Mouse (Mus musculus) midbrain, postnatal 0 days (tissue): ENCODE measurements around the gene Sumo1. TPM values are rescaled to one million over a fixed set of nuclear protein-coding genes. Genes with fewer than 3 reads are reported as not detected.

Experiments used
- ATAC-seq: fragments of 200-750 bp; cut with Nextera tagmentation; 2 replicates; pipeline ENCODE4 v1.8.0; 2017; ENCODE audit warnings: moderate number of reproducible peaks, mild to moderate bottlenecking, moderate TSS enrichment, moderate library complexity; ENCODE audit not compliant: low FRiP score
- DNase-seq: peaks from one replicate; pipeline ENCODE4 v3.0.0-alpha.2; 2015; ENCODE audit warnings: low spot score
- H3K27ac ChIP-seq: fragments of 300-500 bp; sonication (generic); 2 replicates; pipeline ENCODE4 v1.5.1; 2014; ENCODE audit warnings: low read depth, mild to moderate bottlenecking, low read length, mixed read lengths
- H3K27me3 ChIP-seq: fragments of 300-500 bp; sonication (generic); 2 replicates; pipeline ENCODE4 v1.6.1; 2014; ENCODE audit warnings: low read length, control low read depth, mixed read lengths; ENCODE audit not compliant: insufficient read depth
- H3K36me3 ChIP-seq: fragments of 300-500 bp; sonication (generic); 2 replicates; pipeline ENCODE4 v1.6.1; 2014; ENCODE audit warnings: low read length, control low read depth, mixed read lengths; ENCODE audit not compliant: insufficient read depth
- H3K4me1 ChIP-seq: fragments of 300-500 bp; sonication (generic); 2 replicates; pipeline ENCODE4 v1.6.1; 2014; ENCODE audit warnings: mild to moderate bottlenecking, control low read depth, antibody characterized with exemption, low read length, mixed read lengths; ENCODE audit not compliant: insufficient read depth
- H3K4me2 ChIP-seq: fragments of 300-500 bp; sonication (generic); 2 replicates; pipeline ENCODE4 v1.6.1; 2014; ENCODE audit warnings: low read depth, mild to moderate bottlenecking, low read length, mixed read lengths; ENCODE audit not compliant: poor library complexity, severe bottlenecking
- H3K4me3 ChIP-seq: fragments of 300-500 bp; sonication (generic); 2 replicates; pipeline ENCODE4 v1.5.1; 2014; ENCODE audit warnings: low read depth, mild to moderate bottlenecking, low read length, moderate library complexity
- H3K9ac ChIP-seq: fragments of 300-500 bp; sonication (generic); replicated peaks from 2 replicates; pipeline ENCODE4 v1.6.1; 2014; ENCODE audit warnings: mild to moderate bottlenecking, low read length, moderate library complexity, mixed read lengths; ENCODE audit not compliant: poor library complexity, severe bottlenecking
- H3K9me3 ChIP-seq: fragments of 300-500 bp; sonication (generic); 2 replicates; pipeline ENCODE4 v1.6.1; 2016; ENCODE audit warnings: low read length, control low read depth
- CTCF ChIP-seq: IDR thresholded peaks from 2 replicates; pipeline ENCODE4 v1.5.1; 2016; ENCODE audit warnings: antibody characterized with exemption, mild to moderate bottlenecking
- WGBS: fragments of 180-500 bp; shearing (Covaris S2); extraction: QIAGEN DNeasy Blood & Tissue Kit; methylation state at CpG from one replicate; pipeline ENCODE4 v1.1.7; 2014; 5-methylcytosine and 5-hydroxymethylcytosine counted together
- polyA plus RNA-seq: library from polyadenylated mRNA; unstranded; fragments of >200 nt; fragmentation: Nextera tagmentation; extraction: Ambion mirVana; gene quantifications from 2 replicates; pipeline ENCODE4 v1.2.1, GENCODE M21; 2015
- total RNA-seq: library from RNA; depleted of rRNA; stranded (reverse); fragments of >200 nt; gene quantifications from 2 replicates; pipeline ENCODE4 v1.2.3, GENCODE M21; 2014

Gene Sumo1
- total and polyA plus RNA-seq, 2 experiments from 2014 or later: 81.6 to 319 TPM

DNA sequence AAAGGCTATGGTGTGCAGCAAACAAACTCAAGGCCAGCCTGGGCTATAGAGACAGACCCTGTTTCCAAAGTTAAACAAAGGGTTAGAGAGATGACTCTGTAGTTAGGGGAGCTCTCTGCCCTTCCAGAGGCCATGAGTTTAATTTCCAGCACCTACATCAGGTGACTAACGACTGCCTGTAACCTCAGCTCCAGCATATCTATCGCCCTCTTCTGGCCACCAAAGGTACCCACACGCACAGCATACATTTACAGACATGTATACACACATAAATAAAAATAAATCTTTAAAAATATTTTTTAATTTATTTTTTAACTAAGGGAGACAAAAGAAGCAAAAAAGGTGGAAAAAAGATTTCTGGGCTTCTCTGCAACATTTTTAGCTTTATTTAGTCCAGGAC is 59.7 kb downstream of the Sumo1 start:
- Histone ChIP-seq H3K27ac (no peak overlapping the region), H3K27me3 (no peaks in the 10 kb centered on the region), H3K4me1 (no peaks in the 10 kb centered on the region), H3K4me3 (no peak overlapping the region), H3K4me2 (no peak overlapping the region), H3K36me3 (no peaks in the 10 kb centered on the region), H3K9ac (no peak overlapping the region), H3K9me3 (no peaks in the 10 kb centered on the region)
- DNase-seq (no peak), ATAC-seq (no peak)
- TF ChIP-seq CTCF: peak; percentile 39
- 87% methylated on average over 3 of the region's 3 CpGs for WGBS

DNA sequence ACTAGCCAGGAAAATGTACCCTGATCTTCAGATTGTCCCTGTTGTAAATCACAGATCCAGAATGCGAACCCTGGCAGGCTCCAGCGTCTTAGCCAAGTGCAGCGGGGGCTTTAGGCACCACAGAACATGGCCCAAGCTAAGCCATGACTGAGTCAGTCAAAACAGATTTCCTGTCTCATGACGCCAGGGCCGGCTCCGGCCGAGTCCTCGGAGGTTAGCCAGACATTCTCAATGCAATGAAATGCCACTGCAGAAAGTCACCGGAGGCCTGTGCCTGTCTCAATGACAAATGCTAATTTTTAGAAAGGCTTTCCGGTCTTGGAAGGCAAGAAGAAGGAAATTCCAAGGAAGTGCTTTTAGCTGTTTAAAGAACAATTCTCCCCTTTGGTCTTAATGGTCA is 60.7 kb downstream of the Sumo1 start:
- Histone ChIP-seq H3K9me3 (no peaks in the 10 kb centered on the region), H3K9ac (no peak overlapping the region), H3K36me3 (no peaks in the 10 kb centered on the region), H3K4me1 (no peaks in the 10 kb centered on the region), H3K4me3 (no peak overlapping the region), H3K27me3 (no peaks in the 10 kb centered on the region), H3K27ac (no peak overlapping the region), H3K4me2 (no peak overlapping the region)
- no peak for DNase-seq
- TF ChIP-seq CTCF: no peak
- ATAC-seq: no peak
- 87% methylated on average over 10 of the region's 10 CpGs for WGBS

GRCm38 (mm10) chr1:59609458-59609857 is 61.2 kb downstream of the Sumo1 start:
- H3K27ac ChIP-seq: no peak overlapping the region
- H3K27me3 ChIP-seq: no peaks in the 10 kb centered on the region
- H3K36me3 ChIP-seq: no peaks in the 10 kb centered on the region
- ATAC-seq (no peak), DNase-seq (no peak)
- H3K9me3 ChIP-seq: no peaks in the 10 kb centered on the region
- 83% methylated on average over 4 of the region's 4 CpGs for WGBS
- no peak overlapping the region for H3K9ac ChIP-seq
- no peak overlapping the region for H3K4me3 ChIP-seq
- peak; percentile 43 for TF ChIP-seq CTCF
- H3K4me2 ChIP-seq: no peak overlapping the region
- no peaks in the 10 kb centered on the region for H3K4me1 ChIP-seq

DNA sequence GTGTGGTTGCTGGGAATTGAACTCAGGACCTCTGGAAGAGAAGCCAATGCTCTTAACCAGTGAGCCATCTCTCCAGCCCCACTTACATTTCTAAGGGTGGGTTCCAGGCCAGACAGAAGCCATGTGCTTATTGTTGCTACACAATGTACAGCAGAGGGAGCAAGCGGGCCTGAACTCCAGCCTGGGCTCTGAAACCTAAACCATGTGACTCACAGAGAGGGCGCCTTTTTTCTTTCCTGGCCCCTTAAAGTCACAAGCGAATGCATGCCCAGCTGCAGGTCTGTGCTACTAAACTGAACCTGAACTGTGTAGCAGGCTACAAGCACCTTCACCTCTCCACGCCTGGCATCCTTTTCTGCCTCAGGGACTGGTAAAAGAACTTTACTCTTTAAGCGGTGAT is 61.7 kb downstream of the Sumo1 start:
- no peak overlapping the region for H3K4me2 ChIP-seq
- no peaks in the 10 kb centered on the region for H3K27me3 ChIP-seq
- DNase-seq (no peak), ATAC-seq (no peak)
- H3K27ac ChIP-seq: no peak overlapping the region
- WGBS: 64% methylated on average over 5 of the region's 5 CpGs
- no peaks in the 10 kb centered on the region for H3K36me3 ChIP-seq
- H3K9ac ChIP-seq: no peak overlapping the region
- H3K4me1 ChIP-seq: no peaks in the 10 kb centered on the region
- H3K4me3 ChIP-seq: no peak overlapping the region
- TF ChIP-seq CTCF: peak; percentile 13; the same call in 1 of the 2 replicates
- no peaks in the 10 kb centered on the region for H3K9me3 ChIP-seq

DNA sequence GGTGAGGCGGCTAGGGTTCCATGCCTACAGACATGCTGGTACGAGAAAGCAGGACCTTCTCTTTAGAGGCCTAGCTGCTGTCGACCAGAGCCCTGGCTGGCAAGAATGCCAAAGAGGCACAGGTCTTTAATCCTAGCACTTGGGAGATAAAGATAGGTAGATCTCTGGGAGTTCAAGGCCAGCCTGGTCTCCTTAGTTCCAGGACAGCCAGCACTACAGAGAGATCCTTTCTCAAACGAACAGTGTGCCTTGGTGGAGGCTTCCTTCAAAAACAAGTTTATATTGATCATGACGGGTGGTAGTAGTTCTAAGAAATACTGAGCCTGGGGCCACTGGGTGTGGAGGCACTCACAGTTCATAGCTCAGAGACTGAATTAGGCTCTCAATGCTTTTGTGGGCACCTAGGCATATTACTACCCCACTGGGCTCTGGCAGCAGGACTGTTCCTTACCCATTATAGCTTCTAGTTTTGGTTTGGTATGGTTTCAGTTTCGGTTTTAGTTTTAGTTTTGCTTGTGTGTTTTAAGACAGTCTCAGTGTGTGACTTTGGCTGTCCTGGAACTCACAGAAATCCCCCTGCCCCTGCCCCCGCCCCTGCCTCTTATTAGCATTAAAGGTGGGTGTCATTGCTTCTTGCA is 62.4 kb downstream of the Sumo1 start:
- no peaks in the 10 kb centered on the region for H3K36me3 ChIP-seq
- H3K4me3 ChIP-seq: no peak overlapping the region
- 90% methylated on average over 7 of the region's 7 CpGs for WGBS
- H3K4me2 ChIP-seq: no peak overlapping the region
- H3K27ac ChIP-seq: no peak overlapping the region
- TF ChIP-seq CTCF: no peak
- DNase-seq (no peak), ATAC-seq (no peak)
- no peaks in the 10 kb centered on the region for H3K9me3 ChIP-seq
- no peaks in the 10 kb centered on the region for H3K4me1 ChIP-seq
- no peaks in the 10 kb centered on the region for H3K27me3 ChIP-seq
- H3K9ac ChIP-seq: no peak overlapping the region

DNA sequence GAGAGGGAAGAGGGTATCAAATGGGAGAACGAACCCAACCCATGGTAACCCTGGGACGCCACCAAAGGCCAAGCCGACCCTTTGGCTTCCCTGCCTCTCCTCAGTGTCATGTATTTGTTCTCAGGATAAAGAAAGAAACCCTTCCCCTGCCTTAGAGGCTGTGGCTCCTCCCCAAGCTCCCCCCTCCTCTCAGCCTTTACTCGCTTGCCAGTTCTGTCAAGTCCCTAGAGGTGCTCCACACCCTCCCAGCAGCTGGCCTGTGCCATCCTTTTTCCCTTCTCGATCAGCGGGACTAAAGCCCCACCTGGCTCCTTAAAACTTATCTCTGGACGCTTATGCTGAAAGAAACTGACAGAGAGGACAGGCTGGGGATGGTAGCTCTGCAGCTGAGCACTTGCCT is 63.6 kb downstream of the Sumo1 start:
- Histone ChIP-seq H3K4me2 (no peak overlapping the region), H3K9me3 (no peaks in the 10 kb centered on the region), H3K4me3 (no peak overlapping the region), H3K9ac (no peak overlapping the region), H3K27ac (no peak overlapping the region), H3K4me1 (no peaks in the 10 kb centered on the region), H3K36me3 (no peaks in the 10 kb centered on the region), H3K27me3 (no peaks in the 10 kb centered on the region)
- ATAC-seq (no peak), DNase-seq (peak; percentile 22)
- WGBS: 49% methylated on average over 7 of the region's 7 CpGs
- no peak for TF ChIP-seq CTCF
